Comparison of ENCODE assay signal across 19 mouse cellular contexts in genomic region chr7:133323955-133324354, GRCm38 (mm10).
DNase-seq lines count a peak whose midpoint lies in the region; ATAC-seq and TF ChIP-seq lines count a peak whose summit lies in the region.
"Had no signal": no experiment of that assay in that cellular context is flagged by ENCODE, and none has a peak within 500 bp of the region (broad histone marks: within the 10 kb centered on the region; RNA-seq: fewer than 3 reads in every experiment).

No protein-coding gene starts in this region.

- TF ChIP-seq POLR2A in CH12.LX (IDR thresholded peaks at IDR 0.05; ENCODE audit: low read depth, low read length) (no peak), ES-Bruce4 (IDR thresholded peaks at IDR 0.05; ENCODE audit: insufficient read depth, low read length) (no peak)

- no peak for DNase-seq in hindbrain, postnatal 0 days (ENCODE audit: low spot score)
- no peak for DNase-seq in hindbrain, embryonic 14.5 days (ENCODE audit: low spot score)
- DNase-seq in lung, embryonic 14.5 days: no peak
- DNase-seq in lung, postnatal 14 days: no peak
- no peak for DNase-seq in CH12.LX (ENCODE audit: extremely low read depth)
- no peak for DNase-seq in frontal cortex, adult 2 months (ENCODE audit: extremely low spot score in 1 of 2, low spot score in 1 of 2)
- DNase-seq: adrenal gland, postnatal 14 days; cerebellum, adult 2 months; gastrocnemius, postnatal 25 days; kidney, adult 2 months; kidney, postnatal 25 days; layer of hippocampus, adult 9-11 months; lung, postnatal 10 days had no signal

- no peak for ATAC-seq in hindbrain, postnatal 0 days
- no peak for ATAC-seq in hindbrain, embryonic 14.5 days (ENCODE audit: low FRiP score)
- peak; percentile 25; the same call in 1 of the 2 replicates for ATAC-seq in lung, embryonic 14.5 days (ENCODE audit: insufficient read depth)

- TF ChIP-seq EP300 in CH12.LX (IDR thresholded peaks at IDR 0.05; ENCODE audit: low read length) (no peak), ES-Bruce4 (IDR thresholded peaks at IDR 0.05; ENCODE audit: insufficient read depth, low read depth, low read length) (no peak)

- no peak for TF ChIP-seq RAD21 in CH12.LX (IDR thresholded peaks at IDR 0.05; ENCODE audit: low read depth, low read length)

- H3K79me2 ChIP-seq in CH12.LX (replicated peaks; ENCODE audit: control insufficient read depth, extremely low read depth, insufficient read depth, poor library complexity, severe bottlenecking): no peaks in the 10 kb centered on the region

- WGBS in hindbrain, postnatal 0 days: 76% methylated on average over 3 of the region's 3 CpGs
- WGBS in hindbrain, embryonic 14.5 days: 79% methylated on average over 3 of the region's 3 CpGs
- WGBS in lung, embryonic 14.5 days: 72% methylated on average over 3 of the region's 3 CpGs

- H3K9ac ChIP-seq in hindbrain, postnatal 0 days (replicated peaks; ENCODE audit: low read length): no peak overlapping the region
- H3K9ac ChIP-seq in hindbrain, embryonic 14.5 days: no peak overlapping the region
- no peak overlapping the region for H3K9ac ChIP-seq in lung, embryonic 14.5 days
- H3K9ac ChIP-seq in CH12.LX (ENCODE audit: insufficient read depth, low read depth) (no peak overlapping the region), ES-Bruce4 (ENCODE audit: low read depth, poor library complexity, severe bottlenecking) (no peak overlapping the region)
- H3K9ac ChIP-seq: embryonic facial prominence, embryonic 13.5 days; hindbrain, embryonic 15.5 days; midbrain, embryonic 12.5 days; neural tube, embryonic 15.5 days had no signal

- H3K36me3 ChIP-seq in hindbrain, postnatal 0 days (ENCODE audit: insufficient read depth, low read length): no peaks in the 10 kb centered on the region
- H3K36me3 ChIP-seq in hindbrain, embryonic 14.5 days (replicated peaks; ENCODE audit: control insufficient read depth, insufficient read depth): no peaks in the 10 kb centered on the region
- no peaks in the 10 kb centered on the region for H3K36me3 ChIP-seq in lung, embryonic 14.5 days (ENCODE audit: insufficient read depth)
- no peaks in the 10 kb centered on the region for H3K36me3 ChIP-seq in CH12.LX (replicated peaks in 1 of 2; ENCODE audit: control insufficient read depth in 1 of 2, insufficient read depth in 1 of 2, low read length in 1 of 2)
- H3K36me3 ChIP-seq in ES-Bruce4 (ENCODE audit: control insufficient read depth, insufficient read depth, low read length, poor library complexity, severe bottlenecking): no peaks in the 10 kb centered on the region
- H3K36me3 ChIP-seq: embryonic facial prominence, embryonic 13.5 days; hindbrain, embryonic 15.5 days; midbrain, embryonic 12.5 days; neural tube, embryonic 15.5 days had no signal

- in situ Hi-C loops in CH12.LX (cut with MboI; ENCODE audit: low pct_ligation_motif_present, low pct_unique_long_range_greater_than_20kb, low sequenced_read_pairs): no loop called here

- no peak overlapping the region for H3K4me3 ChIP-seq in hindbrain, postnatal 0 days (ENCODE audit: low read length)
- H3K4me3 ChIP-seq in hindbrain, embryonic 14.5 days (replicated peaks; ENCODE audit: low read length): no peak overlapping the region
- no peak overlapping the region for H3K4me3 ChIP-seq in lung, embryonic 14.5 days (ENCODE audit: low read depth, low read length)
- H3K4me3 ChIP-seq in CH12.LX (replicated peaks in 1 of 3; ENCODE audit: low read depth in 2 of 3, low read length in 2 of 3, poor library complexity in 1 of 3): no peak overlapping the region
- H3K4me3 ChIP-seq in ES-Bruce4 (ENCODE audit: low read depth, low read length): no peak overlapping the region
- H3K4me3 ChIP-seq: embryonic facial prominence, embryonic 13.5 days; hindbrain, embryonic 15.5 days; midbrain, embryonic 12.5 days; myocyte; neural tube, embryonic 15.5 days had no signal

- no peaks in the 10 kb centered on the region for H3K4me1 ChIP-seq in hindbrain, postnatal 0 days (ENCODE audit: insufficient read depth, low read length)
- no peaks in the 10 kb centered on the region for H3K4me1 ChIP-seq in hindbrain, embryonic 14.5 days (replicated peaks; ENCODE audit: control insufficient read depth, insufficient read depth, low read length)
- no peaks in the 10 kb centered on the region for H3K4me1 ChIP-seq in lung, embryonic 14.5 days (ENCODE audit: insufficient read depth)
- no peaks in the 10 kb centered on the region for H3K4me1 ChIP-seq in CH12.LX (ENCODE audit: control insufficient read depth in 1 of 2, insufficient read depth in 2 of 2)
- H3K4me1 ChIP-seq in ES-Bruce4 (ENCODE audit: control insufficient read depth, insufficient read depth, low read length): no peaks in the 10 kb centered on the region
- H3K4me1 ChIP-seq: embryonic facial prominence, embryonic 13.5 days; hindbrain, embryonic 15.5 days; midbrain, embryonic 12.5 days; neural tube, embryonic 15.5 days had no signal

- H3K9me3 ChIP-seq in hindbrain, postnatal 0 days (ENCODE audit: low read length): no peaks in the 10 kb centered on the region
- H3K9me3 ChIP-seq in hindbrain, embryonic 14.5 days (ENCODE audit: control insufficient read depth, low read length): no peaks in the 10 kb centered on the region; the same call in 1 of the 2 replicates
- no peaks in the 10 kb centered on the region for H3K9me3 ChIP-seq in lung, embryonic 14.5 days (ENCODE audit: low read depth, low read length)
- H3K9me3 ChIP-seq in CH12.LX (replicated peaks; ENCODE audit: low read length) (peaks cover 17% of the 10 kb centered on the region), ES-Bruce4 (replicated peaks; ENCODE audit: control insufficient read depth, insufficient read depth, low read length, poor library complexity, severe bottlenecking) (no peaks in the 10 kb centered on the region)
- H3K9me3 ChIP-seq: embryonic facial prominence, embryonic 13.5 days; hindbrain, embryonic 15.5 days; midbrain, embryonic 12.5 days; neural tube, embryonic 15.5 days had no signal

- dilution Hi-C loops in CH12.LX (cut with MboI; ENCODE audit: extremely low pct_ligation_motif_present, extremely low pct_unique_long_range_greater_than_20kb, low sequenced_read_pairs): no loop called here

- no peaks in the 10 kb centered on the region for H3K27me3 ChIP-seq in hindbrain, postnatal 0 days (ENCODE audit: insufficient read depth, low read length)
- no peaks in the 10 kb centered on the region for H3K27me3 ChIP-seq in hindbrain, embryonic 14.5 days (ENCODE audit: control insufficient read depth, insufficient read depth, low read length)
- no peaks in the 10 kb centered on the region for H3K27me3 ChIP-seq in lung, embryonic 14.5 days (ENCODE audit: insufficient read depth, low read length)
- H3K27me3 ChIP-seq in CH12.LX (replicated peaks) (peaks cover 46% of the 10 kb centered on the region), ES-Bruce4 (ENCODE audit: control insufficient read depth, insufficient read depth, low read length, poor library complexity, severe bottlenecking) (no peaks in the 10 kb centered on the region)
- H3K27me3 ChIP-seq: embryonic facial prominence, embryonic 13.5 days; hindbrain, embryonic 15.5 days; midbrain, embryonic 12.5 days; neural tube, embryonic 15.5 days had no signal

- peak; percentile 25 for TF ChIP-seq CTCF in hindbrain, postnatal 0 days (IDR thresholded peaks at IDR 0.05; ENCODE audit: low read depth)
- peak; percentile 47 for TF ChIP-seq CTCF in lung, embryonic 14.5 days (IDR thresholded peaks at IDR 0.05; ENCODE audit: low read depth)
- TF ChIP-seq CTCF in CH12.LX (conservative IDR thresholded peaks at IDR 0.05 in 1 of 2, IDR thresholded peaks at IDR 0.05 in 1 of 2; ENCODE audit: low read depth in 2 of 2, low read length in 2 of 2): peak in 1 of 2 experiments; percentile 26; a peak in 1 of 4 replicates
- peak; percentile 24 for TF ChIP-seq CTCF in ES-Bruce4 (IDR thresholded peaks at IDR 0.05; ENCODE audit: low read depth, low read length)

- no peak overlapping the region for H3K27ac ChIP-seq in hindbrain, postnatal 0 days
- no peak overlapping the region for H3K27ac ChIP-seq in hindbrain, embryonic 14.5 days
- no peak overlapping the region for H3K27ac ChIP-seq in lung, embryonic 14.5 days (ENCODE audit: low read depth)
- H3K27ac ChIP-seq in CH12.LX (ENCODE audit: insufficient read depth, low read depth) (no peak overlapping the region), ES-Bruce4 (ENCODE audit: insufficient read depth, low read length) (no peak overlapping the region)
- H3K27ac ChIP-seq: embryonic facial prominence, embryonic 13.5 days; hindbrain, embryonic 15.5 days; midbrain, embryonic 12.5 days; neural tube, embryonic 15.5 days had no signal

- H3K4me2 ChIP-seq in hindbrain, postnatal 0 days (ENCODE audit: low read depth, low read length): no peak overlapping the region
- no peak overlapping the region for H3K4me2 ChIP-seq in hindbrain, embryonic 14.5 days (replicated peaks)
- H3K4me2 ChIP-seq in lung, embryonic 14.5 days: no peak overlapping the region
- no peak overlapping the region for H3K4me2 ChIP-seq in CH12.LX (ENCODE audit: insufficient read depth, low read depth, poor library complexity, severe bottlenecking)
- H3K4me2 ChIP-seq: embryonic facial prominence, embryonic 13.5 days; hindbrain, embryonic 15.5 days; midbrain, embryonic 12.5 days; neural tube, embryonic 15.5 days had no signal

TF ChIP-seq in CH12.LX, 34 proteins besides CTCF, POLR2A, EP300 and RAD21:
- TF ChIP-seq SMC3 (IDR thresholded peaks at IDR 0.05; ENCODE audit: low read depth, low read length) (0 out of 2 replicates have a peak, but pooled peaks have one; percentile 12), MYC (IDR thresholded peaks at IDR 0.05; ENCODE audit: low read depth, low read length) (no peak)
TF ChIP-seq in CH12.LX: peak in this region for 1.
